Mouse (Mus musculus) stomach, embryonic 16.5 days (tissue): ENCODE measurements around the gene Ddah2. TPM values are rescaled to one million over a fixed set of nuclear protein-coding genes. Genes with fewer than 3 reads are reported as not detected.

Experiments used
- ATAC-seq: fragments of 200-750 bp; cut with Nextera tagmentation; 2 replicates; pipeline ENCODE4 v1.8.0; 2017; ENCODE audit warnings: moderate number of reproducible peaks, moderate TSS enrichment; ENCODE audit not compliant: insufficient read depth, low FRiP score
- H3K27ac ChIP-seq: fragments of 300-500 bp; sonication (generic); 2 replicates; pipeline ENCODE4 v1.5.1; 2014; ENCODE audit warnings: low read length
- H3K27me3 ChIP-seq: fragments of 300-500 bp; sonication (generic); 2 replicates; pipeline ENCODE4 v1.6.1; 2014; ENCODE audit warnings: low read length, control low read depth, mixed read lengths; ENCODE audit not compliant: control insufficient read depth, insufficient read depth
- H3K36me3 ChIP-seq: fragments of 300-500 bp; sonication (generic); 2 replicates; pipeline ENCODE4 v1.6.1; 2014; ENCODE audit warnings: low read length; ENCODE audit not compliant: control insufficient read depth, insufficient read depth
- H3K4me1 ChIP-seq: fragments of 300-500 bp; sonication (generic); 2 replicates; pipeline ENCODE4 v1.6.1; 2014; ENCODE audit warnings: low read length, control low read depth, mixed read lengths; ENCODE audit not compliant: control insufficient read depth, insufficient read depth
- H3K4me2 ChIP-seq: fragments of 300-500 bp; sonication (generic); 2 replicates; pipeline ENCODE4 v1.6.1; 2014; ENCODE audit warnings: low read depth, low read length, mixed read lengths
- H3K4me3 ChIP-seq: fragments of 300-500 bp; sonication (generic); replicated peaks from 2 replicates; pipeline ENCODE4 v1.5.1; 2014; ENCODE audit warnings: mild to moderate bottlenecking, low read length
- H3K9ac ChIP-seq: fragments of 300-500 bp; sonication (generic); 2 replicates; pipeline ENCODE4 v1.6.1; 2014; ENCODE audit warnings: low read length
- H3K9me3 ChIP-seq: fragments of 300-500 bp; sonication (generic); replicated peaks from 2 replicates; pipeline ENCODE4 v1.6.1; 2016; ENCODE audit warnings: low read length, control low read depth; ENCODE audit not compliant: control insufficient read depth
- WGBS: fragments of 180-500 bp; shearing (Covaris S2); extraction: QIAGEN DNeasy Blood & Tissue Kit; methylation state at CpG from one replicate; pipeline ENCODE4 v1.1.7; 2014; 5-methylcytosine and 5-hydroxymethylcytosine counted together
- polyA plus RNA-seq: library from polyadenylated mRNA; unstranded; fragments of >200 nt; fragmentation: Nextera tagmentation; extraction: Ambion mirVana; gene quantifications from 2 replicates; pipeline ENCODE4 v1.2.1, GENCODE M21; 2015

Gene Ddah2
- polyA plus RNA-seq, 1 experiment from 2014 or later: 193 TPM

- Histone ChIP-seq H3K9ac (peak overlapping the region; percentile 4; the same call in 1 of the 2 replicates), H3K4me1 (peaks cover 35% of the 10 kb centered on the region), H3K27ac (0 out of 2 replicates have a peak overlapping the region, but pooled peaks have one; percentile 13), H3K36me3 (no peaks in the 10 kb centered on the region), H3K27me3 (no peaks in the 10 kb centered on the region), H3K4me2 (no peak overlapping the region), H3K9me3 (no peaks in the 10 kb centered on the region), H3K4me3 (no peak overlapping the region)
- no peak for ATAC-seq
- 69% methylated on average over 13 of the region's 13 CpGs for WGBS
Observed at GRCm38 (mm10) chr17:35024261-35024660, 34.6 kb upstream of the Ddah2 start.

- Histone ChIP-seq H3K4me2 (no peak overlapping the region), H3K9ac (0 out of 2 replicates have a peak overlapping the region, but pooled peaks have one; percentile 4), H3K4me1 (peaks cover 40% of the 10 kb centered on the region), H3K36me3 (no peaks in the 10 kb centered on the region), H3K4me3 (no peak overlapping the region), H3K9me3 (no peaks in the 10 kb centered on the region), H3K27ac (no peak overlapping the region), H3K27me3 (no peaks in the 10 kb centered on the region)
- 61% methylated on average over 10 of the region's 10 CpGs for WGBS
- ATAC-seq: no peak
Observed at GRCm38 (mm10) chr17:35024691-35025488, 33.9 kb upstream of the Ddah2 start.

GRCm38 (mm10) chr17:35026206-35026605 lies 32.6 kb upstream of the Ddah2 start:
- H3K27me3 ChIP-seq: no peaks in the 10 kb centered on the region
- H3K27ac ChIP-seq: peak overlapping the region; percentile 84
- H3K4me3 ChIP-seq: 0 out of 2 replicates have a peak overlapping the region, but pooled peaks have one; percentile 9
- peak overlapping the region; percentile 38 for H3K4me2 ChIP-seq
- no peaks in the 10 kb centered on the region for H3K36me3 ChIP-seq
- no peak for ATAC-seq
- WGBS: 73% methylated on average over 5 of the region's 5 CpGs
- H3K9me3 ChIP-seq: no peaks in the 10 kb centered on the region
- peak overlapping the region; percentile 27; the same call in 1 of the 2 replicates for H3K9ac ChIP-seq
- peaks cover 38% of the 10 kb centered on the region for H3K4me1 ChIP-seq

- H3K4me3 ChIP-seq: peak within 1 kb of the TSS; percentile 28
- peaks cover 28% of the 10 kb centered on the region for H3K4me1 ChIP-seq
- H3K27ac ChIP-seq: peak within 1 kb of the TSS; percentile 84
- 45% methylated on average over 13 of the region's 13 CpGs for WGBS
- ATAC-seq: peak; percentile 59; the same call in 1 of the 2 replicates
- peak within 1 kb of the TSS; percentile 38 for H3K4me2 ChIP-seq
- no peaks in the 10 kb centered on the region for H3K27me3 ChIP-seq
- H3K9me3 ChIP-seq: no peaks in the 10 kb centered on the region
- H3K36me3 ChIP-seq: no peaks in the 10 kb centered on the region
- H3K9ac ChIP-seq: peak within 1 kb of the TSS; percentile 56
Observed at GRCm38 (mm10) chr17:35027277-35028068, 31.4 kb upstream of the Ddah2 start, which contains the start of gene Sapcd1. Gene Sapcd1, minus strand, starts transcription at chr17:35028016.

GRCm38 (mm10) chr17:35028315-35028714 lies 30.5 kb upstream of the Ddah2 start:
- Histone ChIP-seq H3K4me3 (no peak overlapping the region), H3K9ac (no peak overlapping the region), H3K9me3 (no peaks in the 10 kb centered on the region), H3K36me3 (no peaks in the 10 kb centered on the region), H3K4me1 (peaks cover 28% of the 10 kb centered on the region), H3K27ac (no peak overlapping the region), H3K27me3 (no peaks in the 10 kb centered on the region), H3K4me2 (no peak overlapping the region)
- no peak for ATAC-seq
- 71% methylated on average over 2 of the region's 2 CpGs for WGBS

GRCm38 (mm10) chr17:35029691-35030532 lies 28.9 kb upstream of the Ddah2 start:
- no peaks in the 10 kb centered on the region for H3K27me3 ChIP-seq
- H3K4me3 ChIP-seq: no peak overlapping the region
- no peaks in the 10 kb centered on the region for H3K9me3 ChIP-seq
- no peak overlapping the region for H3K27ac ChIP-seq
- WGBS: 37% methylated on average over 19 of the region's 19 CpGs
- no peak for ATAC-seq
- no peak overlapping the region for H3K4me2 ChIP-seq
- H3K36me3 ChIP-seq: no peaks in the 10 kb centered on the region
- H3K9ac ChIP-seq: no peak overlapping the region; the same call in 1 of the 2 replicates
- peaks cover 24% of the 10 kb centered on the region for H3K4me1 ChIP-seq

- Histone ChIP-seq H3K9ac (no peak overlapping the region), H3K4me1 (peaks cover 18% of the 10 kb centered on the region), H3K4me3 (no peak overlapping the region), H3K36me3 (no peaks in the 10 kb centered on the region), H3K9me3 (no peaks in the 10 kb centered on the region), H3K4me2 (no peak overlapping the region), H3K27me3 (no peaks in the 10 kb centered on the region), H3K27ac (no peak overlapping the region)
- ATAC-seq: no peak
- WGBS: 84% methylated on average over 11 of the region's 11 CpGs
Observed at GRCm38 (mm10) chr17:35031272-35031671, 27.6 kb upstream of the Ddah2 start.

- no peaks in the 10 kb centered on the region for H3K36me3 ChIP-seq
- peaks cover 14% of the 10 kb centered on the region for H3K4me1 ChIP-seq
- no peaks in the 10 kb centered on the region for H3K27me3 ChIP-seq
- H3K27ac ChIP-seq: no peak overlapping the region
- no peak overlapping the region for H3K9ac ChIP-seq
- H3K4me2 ChIP-seq: no peak overlapping the region
- H3K9me3 ChIP-seq: no peaks in the 10 kb centered on the region
- no peak overlapping the region for H3K4me3 ChIP-seq
- ATAC-seq: no peak
- 79% methylated on average over 7 of the region's 7 CpGs for WGBS
Observed at GRCm38 (mm10) chr17:35031880-35032279, 27.0 kb upstream of the Ddah2 start.
